Comparison of ENCODE assay signal across 8 mouse cellular contexts in the genomic region with DNA sequence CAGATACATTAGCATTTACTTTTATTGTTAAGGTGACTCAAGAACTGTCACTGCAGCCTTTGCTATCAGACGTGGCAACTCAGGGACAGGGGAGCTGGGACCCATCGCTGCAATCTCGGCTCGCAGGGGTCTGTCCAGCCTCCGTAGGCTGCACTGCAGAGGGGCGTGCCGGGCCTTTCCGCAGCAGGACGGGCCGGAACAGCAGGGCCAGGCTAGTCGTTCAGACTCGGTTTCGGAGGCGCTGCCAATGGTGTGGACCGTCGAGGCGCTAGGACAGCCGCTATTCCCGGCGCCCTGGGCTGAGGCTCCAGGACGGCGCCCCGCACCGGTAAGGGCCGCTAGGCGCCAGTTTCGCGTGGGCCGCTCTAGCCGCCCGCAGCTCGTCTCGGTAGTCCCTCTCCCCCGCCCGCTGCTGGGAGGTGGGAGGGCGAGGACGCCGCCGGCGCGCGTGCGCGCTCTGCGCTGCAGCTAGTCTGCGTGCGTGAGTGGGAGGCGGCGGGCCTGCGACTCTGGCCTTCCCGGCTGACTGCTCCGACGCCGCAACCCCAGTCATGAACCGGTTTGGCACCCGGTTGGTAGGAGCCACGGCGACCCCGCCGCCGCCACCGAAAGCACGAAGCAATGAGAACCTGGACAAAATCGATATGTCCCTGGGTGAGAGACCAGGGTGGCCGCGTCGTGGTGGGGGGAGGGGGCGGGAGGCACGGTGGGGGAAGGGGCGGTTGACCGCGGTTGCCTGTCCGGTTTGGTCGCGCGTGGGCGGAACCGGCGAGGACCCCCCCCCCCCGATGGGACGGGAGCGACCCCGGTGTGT. TPM values are rescaled to one million over a fixed set of nuclear protein-coding genes. Genes with fewer than 3 reads are reported as not detected.
DNase-seq lines count a peak whose midpoint lies in the region; ATAC-seq lines count a peak whose summit lies in the region.

A gene (plus strand): TSS at position 158 of the 814 bp plus-strand sequence.
A gene (minus strand): TSS at position 424 of the 814 bp plus-strand sequence.

- peak within 1 kb of the TSS; percentile 92 for H3K9ac ChIP-seq in hindbrain, embryonic 12.5 days

- H3K9me3 ChIP-seq in hindbrain, embryonic 12.5 days (replicated peaks): no peaks in the 10 kb centered on the region

- peaks cover 10% of the 10 kb centered on the region for H3K4me1 ChIP-seq in hindbrain, embryonic 12.5 days

- H3K27me3 ChIP-seq in hindbrain, embryonic 12.5 days: no peaks in the 10 kb centered on the region

- peak within 1 kb of the TSS; percentile 73 for H3K4me2 ChIP-seq in hindbrain, embryonic 12.5 days (replicated peaks)

- peak; percentile 97 for ATAC-seq in hindbrain, embryonic 12.5 days (ENCODE audit: low FRiP score)

- DNase-seq in Muller cell, postnatal 12 days (ENCODE audit: inconsistent ontology term): peak; percentile 98
- DNase-seq in cerebellum, adult 9-11 months: peak; percentile 98
- peak; percentile 94 to 95 for DNase-seq in frontal cortex, postnatal 10 days (ENCODE audit: low spot score in 2 of 2)
- peak; percentile 89 to 94 for DNase-seq in layer of hippocampus, postnatal 25 days (ENCODE audit: extremely low spot score in 1 of 2, low spot score in 1 of 2)
- DNase-seq in lung, postnatal 25 days (ENCODE audit: low spot score): peak; percentile 96
- peak; percentile 98 for DNase-seq in retina, embryonic 14.5 days (ENCODE audit: low spot score)
- DNase-seq in thymus, postnatal 4 days: peak; percentile 96

- H3K27ac ChIP-seq in hindbrain, embryonic 12.5 days: peak within 1 kb of the TSS; percentile 89

- WGBS in hindbrain, embryonic 12.5 days: under 1% methylated on average over 63 of the region's 83 CpGs

- no peaks in the 10 kb centered on the region for H3K36me3 ChIP-seq in hindbrain, embryonic 12.5 days

- H3K4me3 ChIP-seq in hindbrain, embryonic 12.5 days: peak within 1 kb of the TSS; percentile 88

RNA-seq across cellular contexts. Expression of the first gene that starts in this region (rescaled TPM):
- 121 and 133 TPM in 2 replicates for polyA plus RNA-seq in hindbrain, embryonic 12.5 days (2016; fragmentation: Nextera tagmentation; extraction: Ambion mirVana)
- 100 to 1,000 TPM; 115 to 122 TPM for total RNA-seq in layer of hippocampus, postnatal 25 days (2021)

RNA-seq across cellular contexts. Expression of the second gene that starts in this region (rescaled TPM):
- 27.8 and 30.1 TPM in 2 replicates for polyA plus RNA-seq in hindbrain, embryonic 12.5 days (2016; fragmentation: Nextera tagmentation; extraction: Ambion mirVana)
- 10 to 100 TPM; 54.2 to 54.3 TPM for total RNA-seq in layer of hippocampus, postnatal 25 days (2021)

Comparison
In these comparisons a context has a peak if more than half of its experiments do, and no peak if none do; other contexts are left out.
1. Peak in every context shown above with its lines: DNase-seq, ATAC-seq, H3K4me3 ChIP-seq and H3K27ac ChIP-seq.